Mouse (Mus musculus) heart, postnatal 0 days (tissue): ENCODE measurements at regions not wholly inside any gene's neighbourhood (a gene's known extent, or its start where the extent isn't known, plus 50 kb on each side); places are given as distances from the start of the nearest gene placed in this dataset.

Experiments
- ATAC-seq: fragments of 200-750 bp; cut with Nextera tagmentation; 2 replicates; pipeline ENCODE4 v1.8.0; 2017; ENCODE audit warnings: low read depth, moderate number of reproducible peaks, moderate library complexity; ENCODE audit not compliant: insufficient read depth
- DNase-seq: peaks from one replicate; pipeline ENCODE4 v3.0.0-alpha.2; 2016; ENCODE audit warnings: low spot score
- H3K27ac ChIP-seq: fragments of 300-500 bp; sonication (generic); 2 replicates; pipeline ENCODE4 v1.5.1; 2014; ENCODE audit warnings: low read depth, mild to moderate bottlenecking
- H3K27me3 ChIP-seq: fragments of 300-500 bp; sonication (generic); 2 replicates; pipeline ENCODE4 v1.6.1; 2014; ENCODE audit warnings: low read length, mixed read lengths; ENCODE audit not compliant: control insufficient read depth, insufficient read depth
- H3K36me3 ChIP-seq: fragments of 300-500 bp; sonication (generic); replicated peaks from 2 replicates; pipeline ENCODE4 v1.6.1; 2014; ENCODE audit warnings: low read length, mixed read lengths; ENCODE audit not compliant: control insufficient read depth, insufficient read depth
- H3K4me1 ChIP-seq: fragments of 300-500 bp; sonication (generic); 2 replicates; pipeline ENCODE4 v1.6.1; 2014; ENCODE audit warnings: antibody characterized with exemption; ENCODE audit not compliant: control insufficient read depth, insufficient read depth
- H3K4me2 ChIP-seq: fragments of 300-500 bp; sonication (generic); 2 replicates; pipeline ENCODE4 v1.6.1; 2014; ENCODE audit warnings: low read depth, mild to moderate bottlenecking, low read length, moderate library complexity
- H3K4me3 ChIP-seq: fragments of 300-500 bp; sonication (generic); 2 replicates; pipeline ENCODE4 v1.5.1; 2014; ENCODE audit warnings: low read depth, low read length
- H3K9ac ChIP-seq: fragments of 300-500 bp; sonication (generic); replicated peaks from 2 replicates; pipeline ENCODE4 v1.6.1; 2014; ENCODE audit warnings: low read depth, low read length, mixed read lengths
- H3K9me3 ChIP-seq: fragments of 300-500 bp; sonication (generic); replicated peaks from 2 replicates; pipeline ENCODE4 v1.6.1; 2016; ENCODE audit warnings: low read length; ENCODE audit not compliant: control insufficient read depth
- CTCF ChIP-seq: IDR thresholded peaks from 2 replicates; pipeline ENCODE4 v1.5.1; 2016; ENCODE audit warnings: antibody characterized with exemption, control low read depth, low read depth
- EP300 ChIP-seq: IDR thresholded peaks from 2 replicates; pipeline ENCODE4 v1.6.1; 2016; ENCODE audit warnings: antibody characterized with exemption, low read depth
- WGBS: fragments of 180-500 bp; shearing (Covaris S2); extraction: QIAGEN DNeasy Blood & Tissue Kit; methylation state at CpG from one replicate; pipeline ENCODE4 v1.1.7; 2014; 5-methylcytosine and 5-hydroxymethylcytosine counted together

DNA sequence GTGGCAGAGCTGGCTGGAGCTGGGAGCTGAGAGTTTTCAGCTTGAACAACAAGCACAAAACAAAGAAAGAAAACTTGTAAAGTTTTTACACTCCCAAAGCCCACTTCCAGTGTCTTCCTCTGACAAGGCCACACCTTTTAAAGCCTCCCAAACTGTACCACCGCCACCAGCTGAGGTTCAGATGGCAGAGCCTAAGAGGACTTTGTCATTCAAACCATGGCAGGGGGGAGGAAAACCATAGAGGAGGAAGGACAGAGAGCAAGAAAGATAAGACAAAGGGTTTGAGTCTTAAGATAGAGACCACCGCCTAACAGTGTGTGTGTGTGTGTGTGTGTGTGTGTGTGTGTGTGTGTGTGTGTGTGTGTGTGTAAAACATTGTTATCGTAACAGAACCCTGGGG lies 228.1 kb upstream of the Npvf start:
- TF ChIP-seq CTCF: no peak
- no peak for TF ChIP-seq EP300
- Histone ChIP-seq H3K4me1 (no peaks in the 10 kb centered on the region), H3K4me2 (no peak overlapping the region), H3K9ac (no peak overlapping the region), H3K9me3 (no peaks in the 10 kb centered on the region), H3K27ac (no peak overlapping the region), H3K36me3 (no peaks in the 10 kb centered on the region), H3K4me3 (no peak overlapping the region), H3K27me3 (no peaks in the 10 kb centered on the region)
- DNase-seq: no peak
- 58% methylated on average over 3 of the region's 3 CpGs for WGBS
- no peak for ATAC-seq

DNA sequence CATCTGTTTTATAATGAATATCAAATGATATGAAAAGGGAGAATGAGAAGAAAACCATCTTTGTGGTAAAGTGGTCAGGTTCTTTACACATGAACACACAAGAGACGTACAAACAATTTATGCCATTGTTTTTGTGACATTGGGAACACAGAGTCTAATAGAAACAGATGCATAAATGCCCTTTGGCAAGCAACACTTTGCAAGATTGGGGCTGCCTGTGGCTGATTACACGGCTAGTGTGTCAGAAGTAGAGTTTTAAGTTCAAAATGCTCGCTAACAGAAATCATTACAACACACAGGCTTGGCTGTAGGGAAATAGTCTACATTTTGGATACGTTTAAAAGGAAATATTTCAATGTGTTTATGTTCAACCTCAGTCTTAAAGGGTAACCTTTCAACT lies 228.5 kb upstream of the Npvf start:
- no peak for ATAC-seq
- Histone ChIP-seq H3K36me3 (no peaks in the 10 kb centered on the region), H3K4me1 (no peaks in the 10 kb centered on the region), H3K4me2 (no peak overlapping the region), H3K9ac (no peak overlapping the region), H3K4me3 (no peak overlapping the region), H3K9me3 (no peaks in the 10 kb centered on the region), H3K27me3 (no peaks in the 10 kb centered on the region), H3K27ac (no peak overlapping the region)
- TF ChIP-seq EP300 (no peak), CTCF (no peak)
- 69% methylated on average over 4 of the region's 4 CpGs for WGBS
- no peak for DNase-seq

DNA sequence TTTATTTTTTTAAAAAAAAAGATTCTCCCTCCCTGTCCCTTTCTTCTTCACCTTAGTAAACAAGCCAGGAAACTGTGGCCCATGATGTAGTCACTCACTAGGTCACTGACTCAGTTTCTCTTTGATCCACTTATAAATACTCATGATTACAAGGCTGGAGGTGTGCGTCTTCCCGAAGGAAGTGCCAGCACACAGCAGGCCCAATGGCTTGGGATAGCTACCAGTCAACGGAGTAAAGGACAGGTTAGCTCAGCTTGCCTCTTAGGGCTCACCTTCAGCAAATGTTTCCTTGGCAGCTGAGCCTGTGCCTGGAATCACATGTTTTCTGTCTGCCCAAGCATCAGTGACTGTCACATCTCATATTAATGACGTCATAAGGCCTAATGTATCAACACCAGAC lies 230.8 kb upstream of the Npvf start:
- Histone ChIP-seq H3K4me1 (no peaks in the 10 kb centered on the region), H3K9me3 (no peaks in the 10 kb centered on the region), H3K4me2 (no peak overlapping the region), H3K27me3 (no peaks in the 10 kb centered on the region), H3K4me3 (no peak overlapping the region), H3K27ac (no peak overlapping the region), H3K36me3 (no peaks in the 10 kb centered on the region), H3K9ac (no peak overlapping the region)
- ATAC-seq (no peak), DNase-seq (no peak)
- WGBS: 93% methylated on average over 4 of the region's 4 CpGs
- TF ChIP-seq EP300 (no peak), CTCF (no peak)

DNA sequence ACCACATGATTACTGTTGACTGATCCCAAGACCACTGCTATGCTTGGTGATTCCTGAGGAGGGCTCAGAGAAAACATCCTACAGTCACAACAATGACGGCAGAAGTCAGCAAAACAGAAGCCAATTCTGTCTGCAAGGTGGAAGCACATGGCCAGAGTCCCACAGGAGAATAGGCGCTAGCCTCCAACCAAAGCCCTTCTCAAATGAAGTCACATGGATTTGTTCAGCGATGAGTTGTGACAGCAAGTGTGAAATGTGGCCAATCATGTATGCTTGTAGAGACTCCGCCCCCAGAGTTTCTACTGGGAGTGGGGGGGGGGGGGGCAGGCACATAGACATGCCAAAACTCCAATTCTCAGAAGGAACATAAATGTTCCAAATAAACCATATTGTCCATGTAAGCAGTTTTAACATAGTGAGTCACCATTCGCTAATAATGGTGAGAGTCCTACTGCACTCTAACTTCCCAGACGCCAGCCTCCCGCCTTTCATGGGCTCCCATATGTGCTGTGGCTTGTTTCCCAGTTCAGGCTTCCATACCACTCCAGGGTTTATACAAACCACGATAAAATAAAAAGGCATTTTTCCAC lies 231.6 kb upstream of the Npvf start:
- H3K4me2 ChIP-seq: no peak overlapping the region
- 0 out of 2 replicates have a peak, but pooled peaks cover 2% of the 10 kb centered on the region for H3K4me1 ChIP-seq
- H3K27me3 ChIP-seq: no peaks in the 10 kb centered on the region
- ATAC-seq (no peak), DNase-seq (no peak)
- 79% methylated on average over 8 of the region's 8 CpGs for WGBS
- H3K9ac ChIP-seq: no peak overlapping the region
- H3K36me3 ChIP-seq: no peaks in the 10 kb centered on the region
- no peaks in the 10 kb centered on the region for H3K9me3 ChIP-seq
- H3K27ac ChIP-seq: no peak overlapping the region
- TF ChIP-seq EP300 (no peak), CTCF (no peak)
- no peak overlapping the region for H3K4me3 ChIP-seq

DNA sequence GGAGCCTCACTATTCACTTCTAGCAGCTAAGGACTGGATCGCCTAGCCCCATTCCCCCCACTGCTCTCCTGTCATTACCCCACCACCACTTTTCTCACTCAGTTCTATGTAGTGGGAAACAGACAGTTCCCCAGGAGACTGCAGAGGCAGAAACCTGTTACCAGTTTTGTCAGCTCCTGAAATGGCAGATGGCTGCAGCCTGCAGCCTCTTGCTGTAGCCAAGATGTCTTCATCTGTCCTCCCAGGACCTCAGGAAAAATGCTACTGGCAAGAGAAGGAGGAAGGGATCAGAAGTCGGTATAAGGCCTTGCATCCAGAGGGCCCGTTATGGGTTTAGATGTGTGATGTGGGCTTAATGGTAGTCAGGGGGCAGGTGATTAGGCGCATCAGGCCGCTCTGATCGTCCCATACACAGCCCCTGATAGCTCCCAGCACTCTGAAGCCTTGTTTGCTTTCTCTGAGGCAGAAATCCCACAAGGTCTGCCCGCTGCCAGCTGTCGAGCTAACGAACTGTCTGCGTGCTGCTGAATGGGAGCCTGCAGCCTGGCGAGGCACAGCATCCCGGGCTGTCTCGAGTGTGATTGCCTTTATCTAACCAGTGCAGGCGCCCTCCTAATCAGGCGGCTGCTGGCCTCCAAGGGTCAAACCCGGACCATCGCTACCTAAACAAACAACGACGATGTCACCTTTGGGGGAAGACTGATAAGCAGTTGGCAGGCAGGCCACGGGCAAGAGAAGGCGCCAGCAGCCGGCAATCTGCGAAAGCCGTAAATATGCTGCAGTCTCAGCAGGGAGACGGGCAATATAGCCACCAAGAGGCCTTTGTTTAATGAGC lies 236.3 kb upstream of the Npvf start:
- H3K27me3 ChIP-seq: no peaks in the 10 kb centered on the region
- peak overlapping the region; percentile 49 for H3K4me2 ChIP-seq
- 0 out of 2 replicates have a peak, but pooled peaks cover 6% of the 10 kb centered on the region for H3K4me1 ChIP-seq
- ATAC-seq (peak; percentile 82), DNase-seq (peak; percentile 43)
- H3K36me3 ChIP-seq: no peaks in the 10 kb centered on the region
- H3K4me3 ChIP-seq: peak overlapping the region; percentile 18; the same call in 1 of the 2 replicates
- WGBS: 6% methylated on average over 25 of the region's 25 CpGs
- H3K9me3 ChIP-seq: no peaks in the 10 kb centered on the region
- H3K27ac ChIP-seq: peak overlapping the region; percentile 40
- TF ChIP-seq CTCF: no peak
- TF ChIP-seq EP300: no peak; the same call in 1 of the 2 replicates
- H3K9ac ChIP-seq: no peak overlapping the region
